Mouse (Mus musculus) midbrain, postnatal 0 days (tissue): ENCODE data around the gene C1qa. TPM values are rescaled to one million over a fixed set of nuclear protein-coding genes. Genes with fewer than 3 reads are reported as not detected.
A peak's percentile ranks its signal among the peaks of the same experiment; 100 is the strongest.

ENCODE experiments used
- ATAC-seq: fragments of 200-750 bp; cut with Nextera tagmentation; 2 replicates; pipeline ENCODE4 v1.8.0; 2017; ENCODE audit warnings: moderate number of reproducible peaks, mild to moderate bottlenecking, moderate TSS enrichment, moderate library complexity; ENCODE audit not compliant: low FRiP score
- DNase-seq: peaks from one replicate; pipeline ENCODE4 v3.0.0-alpha.2; 2015; ENCODE audit warnings: low spot score
- H3K27ac ChIP-seq: fragments of 300-500 bp; sonication (generic); 2 replicates; pipeline ENCODE4 v1.5.1; 2014; ENCODE audit warnings: low read depth, mild to moderate bottlenecking, low read length, mixed read lengths
- H3K27me3 ChIP-seq: fragments of 300-500 bp; sonication (generic); 2 replicates; pipeline ENCODE4 v1.6.1; 2014; ENCODE audit warnings: low read length, control low read depth, mixed read lengths; ENCODE audit not compliant: insufficient read depth
- H3K36me3 ChIP-seq: fragments of 300-500 bp; sonication (generic); 2 replicates; pipeline ENCODE4 v1.6.1; 2014; ENCODE audit warnings: low read length, control low read depth, mixed read lengths; ENCODE audit not compliant: insufficient read depth
- H3K4me1 ChIP-seq: fragments of 300-500 bp; sonication (generic); 2 replicates; pipeline ENCODE4 v1.6.1; 2014; ENCODE audit warnings: mild to moderate bottlenecking, control low read depth, antibody characterized with exemption, low read length, mixed read lengths; ENCODE audit not compliant: insufficient read depth
- H3K4me2 ChIP-seq: fragments of 300-500 bp; sonication (generic); 2 replicates; pipeline ENCODE4 v1.6.1; 2014; ENCODE audit warnings: low read depth, mild to moderate bottlenecking, low read length, mixed read lengths; ENCODE audit not compliant: poor library complexity, severe bottlenecking
- H3K4me3 ChIP-seq: fragments of 300-500 bp; sonication (generic); 2 replicates; pipeline ENCODE4 v1.5.1; 2014; ENCODE audit warnings: low read depth, mild to moderate bottlenecking, low read length, moderate library complexity
- H3K9ac ChIP-seq: fragments of 300-500 bp; sonication (generic); replicated peaks from 2 replicates; pipeline ENCODE4 v1.6.1; 2014; ENCODE audit warnings: mild to moderate bottlenecking, low read length, moderate library complexity, mixed read lengths; ENCODE audit not compliant: poor library complexity, severe bottlenecking
- H3K9me3 ChIP-seq: fragments of 300-500 bp; sonication (generic); 2 replicates; pipeline ENCODE4 v1.6.1; 2016; ENCODE audit warnings: low read length, control low read depth
- CTCF ChIP-seq: IDR thresholded peaks from 2 replicates; pipeline ENCODE4 v1.5.1; 2016; ENCODE audit warnings: antibody characterized with exemption, mild to moderate bottlenecking
- WGBS: fragments of 180-500 bp; shearing (Covaris S2); extraction: QIAGEN DNeasy Blood & Tissue Kit; methylation state at CpG from one replicate; pipeline ENCODE4 v1.1.7; 2014; 5-methylcytosine and 5-hydroxymethylcytosine counted together
- polyA plus RNA-seq: library from polyadenylated mRNA; unstranded; fragments of >200 nt; fragmentation: Nextera tagmentation; extraction: Ambion mirVana; gene quantifications from 2 replicates; pipeline ENCODE4 v1.2.1, GENCODE M21; 2015
- total RNA-seq: library from RNA; depleted of rRNA; stranded (reverse); fragments of >200 nt; gene quantifications from 2 replicates; pipeline ENCODE4 v1.2.3, GENCODE M21; 2014

C1qa gene
- total and polyA plus RNA-seq, 2 experiments from 2014 or later = 38.8 to 48.8 TPM

GRCm38 (mm10) chr4:136896461-136896860 is 2.1 kb downstream of the C1qa start:
- H3K9ac ChIP-seq = no peak overlapping the region

GRCm38 (mm10) chr4:136895861-136896260 is 2.7 kb downstream of the C1qa start:
- no peaks in the 10 kb centered on the region for H3K9me3 ChIP-seq
- peak overlapping the region; percentile 22; the same call in 1 of the 2 replicates for H3K4me2 ChIP-seq
- no peaks in the 10 kb centered on the region for H3K36me3 ChIP-seq
- peak overlapping the region; percentile 3; the same call in 1 of the 2 replicates for H3K4me3 ChIP-seq
- no peak for TF ChIP-seq CTCF
- 8% methylated on average over 15 of the region's 15 CpGs for WGBS
- 0 out of 2 replicates have a peak overlapping the region, but pooled peaks have one; percentile 36 for H3K9ac ChIP-seq
- no peak overlapping the region for H3K27ac ChIP-seq
- H3K27me3 ChIP-seq = peaks cover 17% of the 10 kb centered on the region; the same call in 1 of the 2 replicates
- H3K4me1 ChIP-seq = peaks cover 2% of the 10 kb centered on the region; the same call in 1 of the 2 replicates
- ATAC-seq (no peak), DNase-seq (no peak)

More at GRCm38 (mm10) chr4:136896461-136896860, 2.1 kb downstream of the C1qa start:
- Histone ChIP-seq H3K9me3 (no peaks in the 10 kb centered on the region), H3K4me2 (no peak overlapping the region), H3K36me3 (no peaks in the 10 kb centered on the region), H3K4me1 (peaks cover 2% of the 10 kb centered on the region; the same call in 1 of the 2 replicates), H3K27me3 (peaks cover 12% of the 10 kb centered on the region; the same call in 1 of the 2 replicates), H3K4me3 (no peak overlapping the region), H3K27ac (no peak overlapping the region)
- 37% methylated on average over 10 of the region's 10 CpGs for WGBS
- DNase-seq (no peak), ATAC-seq (no peak)
- no peak for TF ChIP-seq CTCF

- Histone ChIP-seq H3K4me3 (no peak overlapping the region), H3K9ac (no peak overlapping the region), H3K4me2 (no peak overlapping the region), H3K36me3 (no peaks in the 10 kb centered on the region), H3K27me3 (peaks cover 17% of the 10 kb centered on the region), H3K4me1 (peaks cover 2% of the 10 kb centered on the region; the same call in 1 of the 2 replicates), H3K27ac (no peak overlapping the region), H3K9me3 (no peaks in the 10 kb centered on the region)
- DNase-seq (no peak), ATAC-seq (no peak)
- WGBS = 79% methylated on average over 4 of the region's 4 CpGs
- no peak for TF ChIP-seq CTCF
These were observed 3.8 kb downstream of the C1qa start for GRCm38 (mm10) chr4:136894821-136895220.

- Histone ChIP-seq H3K27me3 (peaks cover 17% of the 10 kb centered on the region), H3K4me3 (no peak overlapping the region), H3K27ac (no peak overlapping the region), H3K4me1 (peaks cover 2% of the 10 kb centered on the region; the same call in 1 of the 2 replicates), H3K9ac (no peak overlapping the region), H3K9me3 (no peaks in the 10 kb centered on the region), H3K36me3 (no peaks in the 10 kb centered on the region), H3K4me2 (no peak overlapping the region)
- WGBS = 3% methylated on average over 9 of the region's 9 CpGs
- ATAC-seq (peak; percentile 78; the same call in 1 of the 2 replicates), DNase-seq (peak; percentile 82)
- peak; percentile 97 for TF ChIP-seq CTCF
These were observed 4.7 kb downstream of the C1qa start for GRCm38 (mm10) chr4:136893691-136894543.

GRCm38 (mm10) chr4:136892811-136893210 is 5.8 kb downstream of the C1qa start, which contains the start of gene C1qc:
Gene C1qc (minus strand): TSS chr4:136893065.
- H3K4me1 ChIP-seq = peaks cover 2% of the 10 kb centered on the region; the same call in 1 of the 2 replicates
- H3K27ac ChIP-seq = no peak within 1 kb of the TSS
- H3K36me3 ChIP-seq = no peaks in the 10 kb centered on the region
- ATAC-seq = no peak
- no peak within 1 kb of the TSS for H3K4me3 ChIP-seq
- peaks cover 17% of the 10 kb centered on the region for H3K27me3 ChIP-seq
- DNase-seq = peak; percentile 27
- no peak for TF ChIP-seq CTCF
- 57% methylated on average over 5 of the region's 5 CpGs for WGBS
- no peaks in the 10 kb centered on the region for H3K9me3 ChIP-seq
- no peak within 1 kb of the TSS for H3K9ac ChIP-seq
- no peak within 1 kb of the TSS for H3K4me2 ChIP-seq

- Histone ChIP-seq H3K4me3 (no peak overlapping the region), H3K27me3 (peaks cover 17% of the 10 kb centered on the region), H3K4me1 (peaks cover 2% of the 10 kb centered on the region; the same call in 1 of the 2 replicates), H3K4me2 (no peak overlapping the region), H3K27ac (no peak overlapping the region), H3K36me3 (no peaks in the 10 kb centered on the region), H3K9ac (no peak overlapping the region), H3K9me3 (no peaks in the 10 kb centered on the region)
- ATAC-seq (no peak), DNase-seq (no peak)
- WGBS = 51% methylated on average over 7 of the region's 7 CpGs
- no peak for TF ChIP-seq CTCF
These were observed 6.2 kb downstream of the C1qa start for GRCm38 (mm10) chr4:136892371-136892770.
